Mouse (Mus musculus) myocyte (in vitro differentiated cells): ENCODE results near the gene Wdr38.
"Not testable (repeated sequence)": the region's sequence is repeated elsewhere in the genome, so short reads cannot be mapped to it uniquely, and the experiment has no call there.

ENCODE experiments used
- SRF ChIP-seq: IDR thresholded peaks from one replicate; pipeline ENCODE4 v1.6.1; 2011; ENCODE audit warnings: low read depth; ENCODE audit not compliant: control insufficient read depth, insufficient read length
- TCF12 ChIP-seq: IDR thresholded peaks from one replicate; pipeline ENCODE4 v1.6.1; 2011; ENCODE audit warnings: mild to moderate bottlenecking, control low read depth; ENCODE audit not compliant: poor library complexity, insufficient read depth, severe bottlenecking

DNA sequence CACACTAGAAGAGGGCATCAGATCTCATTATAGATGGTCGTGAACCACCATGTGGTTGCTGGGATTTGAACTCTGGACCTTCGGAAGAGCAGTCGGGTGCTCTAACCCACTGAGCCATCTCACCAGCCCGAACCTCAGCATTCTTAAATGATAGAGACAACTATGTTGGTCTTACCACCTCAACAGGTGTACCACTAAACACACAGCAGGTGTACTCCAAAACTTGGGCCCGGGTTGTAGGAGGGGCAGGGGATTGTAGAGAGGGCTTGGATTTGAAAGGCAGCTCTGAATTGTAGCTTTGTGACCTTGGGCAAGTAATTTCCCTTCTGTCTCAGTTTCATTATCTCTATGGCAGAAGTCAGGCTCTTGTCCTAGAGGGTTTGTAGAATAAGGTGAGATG lies 12.9 kb downstream of the Wdr38 start:
- not testable (repeated sequence) for TF ChIP-seq TCF12, SRF
